Mouse (Mus musculus) stomach, postnatal 0 days (tissue): ENCODE data around the gene Rpl10.

Source experiments
- CTCF ChIP-seq: IDR thresholded peaks from 2 replicates; pipeline ENCODE4 v1.5.1; 2016; ENCODE audit warnings: antibody characterized with exemption, low read depth, mild to moderate bottlenecking, moderate library complexity
- EP300 ChIP-seq: optimal IDR thresholded peaks from 2 replicates; pipeline ENCODE3; 2016; ENCODE audit warnings: antibody characterized with exemption

DNA sequence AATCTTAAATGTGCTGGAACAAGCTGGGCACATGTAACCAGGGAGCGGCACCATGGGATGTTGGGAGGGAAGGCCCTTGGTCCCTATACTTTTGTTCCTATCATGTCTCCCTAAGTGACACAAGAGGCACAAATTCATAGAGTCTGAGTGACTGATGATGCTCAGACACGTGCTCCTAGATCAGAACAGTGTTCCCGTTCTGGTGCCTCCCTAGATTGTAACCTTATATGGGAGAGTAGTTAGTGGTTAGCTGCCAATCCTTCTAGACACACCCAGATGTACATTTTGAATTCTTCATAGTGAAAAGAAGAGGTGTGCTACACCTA lies 913 bp upstream of the Rpl10 start:
- TF ChIP-seq CTCF (no peak), EP300 (no peak)
